Mouse (Mus musculus): ENCODE data around the gene Hist1h4b. TPM values are rescaled to one million over a fixed set of nuclear protein-coding genes. Genes with fewer than 3 reads are reported as not detected.

The Hist1h4b gene
- polyA plus RNA-seq, 1 experiment from 2014 or later, result 4.9 TPM

- H3K4me3 ChIP-seq, result no peak within 1 kb of the TSS
- no peaks in the 10 kb centered on the region for H3K9me3 ChIP-seq (replicated peaks)
- H3K27ac ChIP-seq (replicated peaks), result no peak within 1 kb of the TSS
- DNase-seq (ENCODE audit: low spot score), result no peak
- no peaks in the 10 kb centered on the region for H3K36me3 ChIP-seq
- H3K4me1 ChIP-seq, result no peaks in the 10 kb centered on the region
- 88% methylated on average over 15 of the region's 15 CpGs for WGBS
- no peaks in the 10 kb centered on the region for H3K27me3 ChIP-seq (ENCODE audit: low read depth, poor library complexity, severe bottlenecking)
These were observed 49.7 kb downstream of the Hist1h4b start, which contains the start of gene Slc17a2 for GRCm38 (mm10) chr13:23806422-23807052. Slc17a2 (plus strand) TSS chr13:23806993.

Small RNAs within 50 kb of the gene (microRNA-seq; reads per million reads assigned to microRNA genes)
- not detected for gene Gm44314
- not detected for gene Gm44484

Other genes starting within 250 kb of the Hist1h4b start
- gene Hist1h4h, start 226.0 kb upstream of the Hist1h4b start, polyA plus RNA-seq (2016; fragmentation: Nextera tagmentation; extraction: Ambion mirVana), result 2.0 and 4.1 TPM in 2 replicates
- 4.7 and 9.5 TPM in 2 replicates for gene Hist1h2af, start 223.1 kb upstream of the Hist1h4b start, polyA plus RNA-seq (2016; fragmentation: Nextera tagmentation; extraction: Ambion mirVana)
- 5.5 and 5.6 TPM in 2 replicates for gene Hist1h3g, start 221.6 kb upstream of the Hist1h4b start, polyA plus RNA-seq (2016; fragmentation: Nextera tagmentation; extraction: Ambion mirVana)
- gene Hist1h2bh, start 213.6 kb upstream of the Hist1h4b start, polyA plus RNA-seq (2016; fragmentation: Nextera tagmentation; extraction: Ambion mirVana), result 1.00 and 1.0 TPM in 2 replicates
- gene Hist1h3f, start 213.0 kb upstream of the Hist1h4b start, polyA plus RNA-seq (2016; fragmentation: Nextera tagmentation; extraction: Ambion mirVana), result 1.1 and 1.5 TPM in 2 replicates
- 1.7 TPM in 1 of 2 replicates, not detected in the other for gene Hist1h4f, start 205.4 kb upstream of the Hist1h4b start, polyA plus RNA-seq (2016; fragmentation: Nextera tagmentation; extraction: Ambion mirVana)
- gene Hist1h1d, start 203.8 kb upstream of the Hist1h4b start, polyA plus RNA-seq (2016; fragmentation: Nextera tagmentation; extraction: Ambion mirVana), result 0.58 and 0.63 TPM in 2 replicates
- gene Hist1h3e, start 194.6 kb upstream of the Hist1h4b start, polyA plus RNA-seq (2016; fragmentation: Nextera tagmentation; extraction: Ambion mirVana), result 5.1 and 7.2 TPM in 2 replicates
- 85.6 and 104 TPM in 2 replicates for gene Hist1h2ae, start 185.8 kb upstream of the Hist1h4b start, polyA plus RNA-seq (2016; fragmentation: Nextera tagmentation; extraction: Ambion mirVana)
- 4.5 and 6.4 TPM in 2 replicates for gene Hist1h2bg, start 185.6 kb upstream of the Hist1h4b start, polyA plus RNA-seq (2016; fragmentation: Nextera tagmentation; extraction: Ambion mirVana)
- gene Hist1h2bf, start 182.8 kb upstream of the Hist1h4b start, polyA plus RNA-seq (2016; fragmentation: Nextera tagmentation; extraction: Ambion mirVana), result 3.8 TPM in 2 replicates
- gene Hist1h2ad, start 182.6 kb upstream of the Hist1h4b start, polyA plus RNA-seq (2016; fragmentation: Nextera tagmentation; extraction: Ambion mirVana), result 0.67 and 1.3 TPM in 2 replicates
- gene Hist1h3d, start 181.2 kb upstream of the Hist1h4b start, polyA plus RNA-seq (2016; fragmentation: Nextera tagmentation; extraction: Ambion mirVana), result 6.2 and 10.8 TPM in 2 replicates
- gene Hist1h4d, start 175.4 kb upstream of the Hist1h4b start, polyA plus RNA-seq (2016; fragmentation: Nextera tagmentation; extraction: Ambion mirVana), result 95.1 and 103 TPM in 2 replicates
- 3.1 and 3.2 TPM in 2 replicates for gene Hist1h2be, start 135.9 kb upstream of the Hist1h4b start, polyA plus RNA-seq (2016; fragmentation: Nextera tagmentation; extraction: Ambion mirVana)
- 18.0 and 22.4 TPM in 2 replicates for gene Hist1h1e, start 134.5 kb upstream of the Hist1h4b start, polyA plus RNA-seq (2016; fragmentation: Nextera tagmentation; extraction: Ambion mirVana)
- 1.3 TPM in 2 replicates for gene Hist1h2ac, start 73.1 kb upstream of the Hist1h4b start, polyA plus RNA-seq (2016; fragmentation: Nextera tagmentation; extraction: Ambion mirVana)
- gene Hist1h2bc, start 72.8 kb upstream of the Hist1h4b start, polyA plus RNA-seq (2016; fragmentation: Nextera tagmentation; extraction: Ambion mirVana), result 22.1 and 23.9 TPM in 2 replicates
- not detected in 2 replicates for gene Hist1h1t, start 61.2 kb upstream of the Hist1h4b start, polyA plus RNA-seq (2016; fragmentation: Nextera tagmentation; extraction: Ambion mirVana)
- 4.9 and 5.1 TPM in 2 replicates for gene Hist1h4c, start 58.6 kb upstream of the Hist1h4b start, polyA plus RNA-seq (2016; fragmentation: Nextera tagmentation; extraction: Ambion mirVana)
- 2.3 and 2.5 TPM in 2 replicates for gene Hfe, start 46.2 kb upstream of the Hist1h4b start, polyA plus RNA-seq (2016; fragmentation: Nextera tagmentation; extraction: Ambion mirVana)
- 8.8 and 9.5 TPM in 2 replicates for gene Hist1h1c, start 18.2 kb upstream of the Hist1h4b start, polyA plus RNA-seq (2016; fragmentation: Nextera tagmentation; extraction: Ambion mirVana)
- gene Hist1h3c, start 11.4 kb upstream of the Hist1h4b start, polyA plus RNA-seq (2016; fragmentation: Nextera tagmentation; extraction: Ambion mirVana), result 7.3 and 9.5 TPM in 2 replicates
- 2.3 and 2.4 TPM in 2 replicates for gene Hist1h2bb, start 10.3 kb upstream of the Hist1h4b start, polyA plus RNA-seq (2016; fragmentation: Nextera tagmentation; extraction: Ambion mirVana)
- gene Hist1h2ab, start 5.9 kb upstream of the Hist1h4b start, polyA plus RNA-seq (2016; fragmentation: Nextera tagmentation; extraction: Ambion mirVana), result 44.4 and 45.3 TPM in 2 replicates
- 8.1 and 11.3 TPM in 2 replicates for gene Hist1h3b, start 4.7 kb upstream of the Hist1h4b start, polyA plus RNA-seq (2016; fragmentation: Nextera tagmentation; extraction: Ambion mirVana)
- 0.42 TPM in 1 of 2 replicates, not detected in the other for gene Hist1h4a, start 4.2 kb downstream of the Hist1h4b start, polyA plus RNA-seq (2016; fragmentation: Nextera tagmentation; extraction: Ambion mirVana)
- 3.6 and 3.9 TPM in 2 replicates for gene Hist1h3a, start 5.4 kb downstream of the Hist1h4b start, polyA plus RNA-seq (2016; fragmentation: Nextera tagmentation; extraction: Ambion mirVana)
- gene Hist1h1a, start 6.7 kb downstream of the Hist1h4b start, polyA plus RNA-seq (2016; fragmentation: Nextera tagmentation; extraction: Ambion mirVana), result 1.7 and 2.7 TPM in 2 replicates
- gene Trim38, start 12.9 kb downstream of the Hist1h4b start, polyA plus RNA-seq (2016; fragmentation: Nextera tagmentation; extraction: Ambion mirVana), result 0.20 TPM in 1 of 2 replicates, not detected in the other
- gene Slc17a2, start 50.0 kb downstream of the Hist1h4b start, polyA plus RNA-seq (2016; fragmentation: Nextera tagmentation; extraction: Ambion mirVana), result not detected in 2 replicates
- gene Slc17a3, start 82.4 kb downstream of the Hist1h4b start, polyA plus RNA-seq (2016; fragmentation: Nextera tagmentation; extraction: Ambion mirVana), result not detected in 2 replicates
- not detected in 2 replicates for gene Slc17a1, start 110.7 kb downstream of the Hist1h4b start, polyA plus RNA-seq (2016; fragmentation: Nextera tagmentation; extraction: Ambion mirVana)
- not detected in 2 replicates for gene Slc17a4, start 158.0 kb downstream of the Hist1h4b start, polyA plus RNA-seq (2016; fragmentation: Nextera tagmentation; extraction: Ambion mirVana)
- gene Hist1h2ba, start 177.1 kb downstream of the Hist1h4b start, polyA plus RNA-seq (2016; fragmentation: Nextera tagmentation; extraction: Ambion mirVana), result not detected in 2 replicates
- gene Hist1h2aa, start 177.4 kb downstream of the Hist1h4b start, polyA plus RNA-seq (2016; fragmentation: Nextera tagmentation; extraction: Ambion mirVana), result not detected in 2 replicates
- gene Scgn, start 234.2 kb downstream of the Hist1h4b start, polyA plus RNA-seq (2016; fragmentation: Nextera tagmentation; extraction: Ambion mirVana), result 0.21 and 0.27 TPM in 2 replicates